Mouse (Mus musculus): ENCODE results near the gene Stk25. TPM values are rescaled to one million over a fixed set of nuclear protein-coding genes. Genes with fewer than 3 reads are reported as not detected.

The Stk25 gene
- polyA plus RNA-seq, 1 experiment from 2014 or later = 65.0 TPM

DNA sequence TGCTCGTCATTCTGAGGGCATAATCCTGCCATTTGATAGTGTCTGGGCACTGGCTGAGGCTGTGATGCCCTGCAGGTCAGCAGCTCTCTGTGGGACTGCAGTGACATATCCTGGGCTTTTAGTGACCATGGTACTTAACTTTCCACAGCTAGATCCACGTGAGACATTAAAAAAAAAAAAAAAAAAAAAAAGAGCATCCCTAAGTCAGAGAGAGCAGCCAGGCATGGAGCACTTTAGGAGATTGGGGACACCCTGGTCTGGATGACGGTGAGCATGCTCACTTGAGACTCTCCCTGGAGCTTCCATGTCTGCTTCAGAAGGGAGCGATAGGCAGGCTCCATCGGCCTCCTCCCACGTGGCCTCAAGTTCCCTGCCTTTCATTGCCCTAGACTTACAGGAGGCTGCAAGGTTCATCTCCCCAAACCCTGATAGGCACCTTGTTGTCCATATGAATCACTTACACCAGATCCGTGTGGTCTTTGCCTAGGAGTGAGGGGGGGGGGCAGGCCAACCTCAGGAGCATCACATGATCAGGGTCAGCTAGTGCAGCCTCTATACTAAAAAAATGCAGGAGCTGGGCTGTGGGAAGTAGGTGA is 31.5 kb upstream of the Stk25 start:
- 62% methylated on average over 7 of the region's 7 CpGs for WGBS (ENCODE audit: insufficient replicate concordance)
- no peak overlapping the region for H3K27ac ChIP-seq
- H3K9ac ChIP-seq = no peak overlapping the region
- no peaks in the 10 kb centered on the region for H3K36me3 ChIP-seq
- no peak overlapping the region for H3K4me3 ChIP-seq
- H3K4me2 ChIP-seq = no peak overlapping the region
- H3K4me1 ChIP-seq = peaks cover 15% of the 10 kb centered on the region; the same call in 1 of the 2 replicates
- H3K27me3 ChIP-seq (replicated peaks) = peaks cover 34% of the 10 kb centered on the region
- H3K9me3 ChIP-seq (replicated peaks) = no peaks in the 10 kb centered on the region
- no peak for ATAC-seq

DNA sequence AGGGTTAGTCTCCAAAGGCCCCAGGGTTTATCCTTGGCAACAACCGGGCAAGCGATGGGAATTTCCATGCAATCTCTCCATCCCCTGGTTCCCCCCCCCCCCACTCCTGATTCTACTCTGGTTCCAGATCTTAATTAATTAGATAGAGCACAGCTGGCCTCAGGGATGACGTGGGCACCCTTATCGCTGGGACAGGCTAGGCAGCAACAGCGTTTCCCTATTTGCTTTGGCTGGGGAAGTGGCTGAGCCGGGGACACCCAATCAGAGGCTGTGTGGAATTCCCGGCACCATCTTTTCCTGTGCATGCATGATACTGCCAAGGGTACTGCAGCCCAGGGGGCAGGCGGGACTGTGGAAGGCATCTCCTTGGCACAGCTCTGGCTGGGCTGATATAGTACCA is 29.7 kb upstream of the Stk25 start:
- Histone ChIP-seq H3K4me1 (peaks cover 12% of the 10 kb centered on the region; the same call in 1 of the 2 replicates), H3K9ac (no peak overlapping the region), H3K27ac (no peak overlapping the region), H3K27me3 (replicated peaks) (peaks cover 51% of the 10 kb centered on the region), H3K9me3 (replicated peaks) (no peaks in the 10 kb centered on the region), H3K36me3 (no peaks in the 10 kb centered on the region), H3K4me2 (no peak overlapping the region), H3K4me3 (no peak overlapping the region)
- 58% methylated on average over 8 of the region's 8 CpGs for WGBS (ENCODE audit: insufficient replicate concordance)
- ATAC-seq = no peak

DNA sequence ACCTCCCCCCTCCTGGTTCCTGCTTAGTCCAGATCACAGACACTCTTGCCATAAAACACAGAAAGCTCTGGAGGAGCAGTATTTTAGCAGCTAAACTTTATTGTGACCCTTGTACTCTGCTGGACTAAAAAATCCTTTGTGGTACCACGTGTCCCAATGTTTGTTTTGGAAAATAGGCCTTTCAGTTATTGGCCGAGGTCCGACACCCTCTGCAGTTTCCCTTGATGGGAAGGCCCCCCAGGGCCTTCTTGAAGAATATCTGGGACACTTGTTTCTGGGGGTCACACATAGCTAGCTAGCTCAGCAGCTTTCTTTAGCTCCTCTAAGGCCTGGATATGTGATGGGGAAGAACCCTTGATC is 28.5 kb upstream of the Stk25 start:
- no peak for ATAC-seq
- no peak overlapping the region for H3K27ac ChIP-seq
- H3K4me1 ChIP-seq = peaks cover 12% of the 10 kb centered on the region; the same call in 1 of the 2 replicates
- H3K9ac ChIP-seq = no peak overlapping the region
- no peak overlapping the region for H3K4me3 ChIP-seq
- WGBS (ENCODE audit: insufficient replicate concordance) = 65% methylated on average over 3 of the region's 3 CpGs
- H3K4me2 ChIP-seq = peak overlapping the region; percentile 70; the same call in 1 of the 2 replicates
- H3K36me3 ChIP-seq = no peaks in the 10 kb centered on the region
- H3K27me3 ChIP-seq (replicated peaks) = peaks cover 57% of the 10 kb centered on the region
- H3K9me3 ChIP-seq (replicated peaks) = no peaks in the 10 kb centered on the region

DNA sequence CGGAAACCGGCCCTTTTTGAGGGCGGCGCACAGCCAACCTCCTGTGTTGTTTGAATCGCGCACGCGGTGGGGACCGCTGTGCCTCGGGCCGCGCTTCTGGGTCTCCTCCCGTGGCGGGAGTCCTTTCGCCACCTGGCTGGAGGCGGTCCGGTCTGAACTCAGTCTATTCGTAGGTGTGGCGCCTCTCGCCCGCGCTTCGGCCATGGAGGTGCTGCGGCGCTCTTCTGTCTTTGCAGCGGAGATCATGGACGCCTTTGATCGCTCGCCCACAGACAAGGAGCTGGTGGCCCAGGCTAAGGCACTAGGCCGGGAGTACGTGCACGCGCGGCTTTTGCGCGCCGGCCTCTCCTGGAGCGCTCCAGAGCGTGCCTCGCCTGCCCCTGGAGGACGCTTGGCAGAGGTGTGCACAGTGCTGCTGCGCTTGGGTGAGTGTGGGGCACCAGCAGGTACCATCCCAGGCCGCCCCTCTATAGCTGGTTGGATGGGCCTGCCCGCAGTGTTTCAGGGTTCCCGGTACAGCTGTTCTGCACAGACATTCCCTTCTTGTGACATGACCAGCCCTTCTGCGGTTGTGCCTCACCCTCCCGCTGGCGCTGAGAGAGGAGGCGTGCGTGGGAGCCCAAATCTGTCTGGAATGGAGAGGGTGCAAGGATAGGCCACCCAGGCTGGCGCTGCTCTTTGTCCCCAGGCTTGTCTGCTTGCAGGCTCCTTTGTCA is 27.9 kb upstream of the Stk25 start:
- peak overlapping the region; percentile 41; the same call in 1 of the 2 replicates for H3K9ac ChIP-seq
- no peaks in the 10 kb centered on the region for H3K9me3 ChIP-seq (replicated peaks)
- H3K27me3 ChIP-seq (replicated peaks) = peaks cover 57% of the 10 kb centered on the region
- peak; percentile 53 for ATAC-seq
- H3K27ac ChIP-seq = no peak overlapping the region
- no peaks in the 10 kb centered on the region for H3K36me3 ChIP-seq
- peak overlapping the region; percentile 54 for H3K4me3 ChIP-seq
- peak overlapping the region; percentile 70 for H3K4me2 ChIP-seq
- 9% methylated on average over 51 of the region's 51 CpGs for WGBS (ENCODE audit: insufficient replicate concordance)
- H3K4me1 ChIP-seq = peaks cover 12% of the 10 kb centered on the region; the same call in 1 of the 2 replicates

DNA sequence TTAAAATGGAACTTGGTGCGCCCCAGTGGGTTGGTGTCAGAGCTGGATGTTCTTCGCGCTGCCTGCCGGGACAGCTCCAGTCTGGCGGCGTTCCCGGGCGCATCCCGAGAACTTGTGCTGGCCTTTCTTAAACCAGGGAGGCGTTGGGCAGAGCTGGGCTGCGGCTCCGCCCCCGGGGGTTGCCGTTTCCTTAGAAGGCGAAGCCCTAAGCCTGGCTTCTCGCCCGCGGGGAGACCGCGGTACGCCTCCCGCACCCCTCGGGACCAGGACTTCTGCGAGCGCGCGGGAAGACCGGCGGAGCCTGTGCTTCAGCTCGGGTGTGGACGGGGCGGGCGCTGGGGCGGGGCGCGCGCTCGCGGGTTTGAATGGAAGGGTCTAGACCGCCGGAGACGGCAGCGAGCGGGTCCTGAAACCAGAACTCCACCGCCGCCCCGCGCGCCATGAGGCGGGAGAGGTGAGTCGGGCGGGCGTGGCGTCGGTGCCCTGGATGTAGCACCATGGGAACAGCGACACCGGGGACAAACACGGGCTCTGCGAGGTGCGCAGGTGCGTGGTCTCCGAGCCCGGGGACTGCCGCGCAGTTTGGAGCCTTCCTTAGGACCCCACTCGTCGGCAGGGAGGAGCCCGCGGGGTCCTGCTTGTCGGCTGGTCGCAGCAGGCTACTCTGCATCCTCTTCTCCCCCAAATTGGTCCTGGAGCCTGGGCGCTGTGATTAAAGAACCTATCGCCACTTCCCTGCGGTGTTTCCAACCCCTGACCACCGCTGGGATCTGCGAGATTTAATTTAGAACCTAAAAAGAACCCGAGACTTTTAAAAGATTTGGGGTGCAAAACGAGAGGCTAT is 27.2 kb upstream of the Stk25 start, which contains the start of gene Bok:
Gene Bok, plus strand, starts transcription at position 260 of the 844 bp plus-strand sequence.
- H3K4me3 ChIP-seq = peak within 1 kb of the TSS; percentile 54
- peaks cover 12% of the 10 kb centered on the region; the same call in 1 of the 2 replicates for H3K4me1 ChIP-seq
- no peaks in the 10 kb centered on the region for H3K9me3 ChIP-seq (replicated peaks)
- peak within 1 kb of the TSS; percentile 70 for H3K4me2 ChIP-seq
- ATAC-seq = no peak
- H3K9ac ChIP-seq = peak within 1 kb of the TSS; percentile 41
- under 1% methylated on average over 78 of the region's 78 CpGs for WGBS (ENCODE audit: insufficient replicate concordance)
- H3K27ac ChIP-seq = no peak within 1 kb of the TSS
- peaks cover 57% of the 10 kb centered on the region for H3K27me3 ChIP-seq (replicated peaks)
- no peaks in the 10 kb centered on the region for H3K36me3 ChIP-seq

DNA sequence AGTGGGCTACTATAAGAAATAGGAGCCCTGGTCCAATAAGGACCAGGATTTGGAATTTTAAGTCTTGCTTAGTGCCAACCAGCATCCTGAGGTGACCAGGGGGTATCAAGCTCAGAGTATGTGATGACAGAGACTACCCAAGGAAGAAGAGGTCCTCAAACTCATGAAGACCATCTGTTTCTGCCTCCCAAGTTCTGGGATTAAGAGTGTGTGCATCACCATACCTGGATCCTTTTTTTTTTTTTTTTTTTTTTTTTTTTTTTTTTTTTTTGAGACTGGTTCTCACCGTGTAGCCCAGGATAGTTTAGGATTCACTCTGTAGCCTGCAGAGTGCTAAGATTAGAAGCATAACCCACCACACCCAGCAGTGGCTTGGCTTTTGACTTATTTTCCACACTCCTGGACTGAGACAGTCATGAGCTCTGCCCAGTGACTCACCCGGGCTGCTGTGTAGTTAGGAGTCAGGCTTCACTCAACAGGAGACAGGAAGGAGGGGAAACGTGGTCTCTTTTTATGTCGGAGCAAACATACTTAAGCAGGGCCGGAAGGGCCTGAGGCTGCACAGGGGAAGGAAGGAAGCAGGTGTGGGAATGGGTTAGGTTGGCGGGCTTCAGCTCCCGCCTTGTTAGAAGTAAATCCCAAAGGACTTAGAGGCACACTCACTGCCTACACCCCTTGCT is 21.6 kb upstream of the Stk25 start:
- H3K4me1 ChIP-seq = 0 out of 2 replicates have a peak, but pooled peaks cover 4% of the 10 kb centered on the region
- H3K27me3 ChIP-seq (replicated peaks) = peaks cover 23% of the 10 kb centered on the region
- no peak overlapping the region for H3K4me2 ChIP-seq
- no peak overlapping the region for H3K4me3 ChIP-seq
- H3K36me3 ChIP-seq = no peaks in the 10 kb centered on the region
- H3K9me3 ChIP-seq (replicated peaks) = no peaks in the 10 kb centered on the region
- no peak overlapping the region for H3K27ac ChIP-seq
- ATAC-seq = 0 out of 2 replicates have a peak, but pooled peaks have one; percentile 32
- WGBS (ENCODE audit: insufficient replicate concordance) = 26% methylated on average over 7 of the region's 7 CpGs
- H3K9ac ChIP-seq = no peak overlapping the region

DNA sequence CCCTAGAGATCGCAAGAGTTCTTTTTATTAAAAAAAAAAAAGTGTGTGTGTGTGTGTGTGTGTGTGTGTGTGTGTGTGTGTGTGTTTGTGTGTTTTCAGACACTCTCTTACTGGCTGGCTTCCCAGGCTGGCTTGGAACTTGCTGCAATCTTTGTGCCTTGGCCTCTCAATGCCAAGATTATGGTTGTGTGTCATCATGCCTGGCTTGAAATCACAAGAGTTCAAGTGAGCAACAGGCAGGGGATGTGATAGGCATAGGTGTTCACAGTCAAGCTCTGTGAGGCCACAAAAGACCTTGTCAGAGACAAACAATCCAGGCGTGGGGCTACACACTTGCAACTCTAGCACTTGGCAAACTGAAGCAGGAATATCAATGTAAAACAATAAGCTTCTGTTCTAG is 19.9 kb upstream of the Stk25 start:
- no peaks in the 10 kb centered on the region for H3K36me3 ChIP-seq
- H3K9me3 ChIP-seq (replicated peaks) = no peaks in the 10 kb centered on the region
- H3K27me3 ChIP-seq (replicated peaks) = peaks cover 8% of the 10 kb centered on the region
- WGBS (ENCODE audit: insufficient replicate concordance) = 48% methylated on average over 2 of the region's 2 CpGs
- H3K4me1 ChIP-seq = 0 out of 2 replicates have a peak, but pooled peaks cover 4% of the 10 kb centered on the region
- H3K4me2 ChIP-seq = no peak overlapping the region
- no peak overlapping the region for H3K27ac ChIP-seq
- ATAC-seq = no peak
- no peak overlapping the region for H3K9ac ChIP-seq
- H3K4me3 ChIP-seq = no peak overlapping the region

DNA sequence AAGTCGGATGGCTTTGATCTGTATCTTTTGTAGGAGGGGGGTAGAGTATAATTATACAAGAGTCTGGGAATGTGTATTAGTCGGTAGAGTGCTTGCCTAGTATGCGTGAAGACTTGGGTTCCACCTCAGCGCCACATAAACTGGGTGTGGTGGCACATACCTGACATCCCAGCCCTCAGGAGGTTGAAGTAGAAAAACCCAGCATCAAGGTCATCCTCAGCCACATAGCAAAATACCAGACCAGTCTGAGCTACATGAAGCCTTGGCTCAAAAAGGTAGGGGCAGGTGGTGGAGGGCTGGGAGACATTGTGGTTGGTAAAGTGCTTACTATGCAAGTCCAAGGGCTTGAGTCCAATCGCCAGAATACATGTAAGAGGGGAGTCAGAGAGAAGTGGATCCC is 14.2 kb upstream of the Stk25 start:
- Histone ChIP-seq H3K4me1 (peaks cover 17% of the 10 kb centered on the region), H3K9ac (no peak overlapping the region), H3K36me3 (no peaks in the 10 kb centered on the region), H3K4me3 (no peak overlapping the region), H3K4me2 (no peak overlapping the region), H3K9me3 (replicated peaks) (no peaks in the 10 kb centered on the region), H3K27ac (no peak overlapping the region), H3K27me3 (replicated peaks) (no peaks in the 10 kb centered on the region)
- WGBS (ENCODE audit: insufficient replicate concordance) = 64% methylated on average over 5 of the region's 5 CpGs
- ATAC-seq = no peak

DNA sequence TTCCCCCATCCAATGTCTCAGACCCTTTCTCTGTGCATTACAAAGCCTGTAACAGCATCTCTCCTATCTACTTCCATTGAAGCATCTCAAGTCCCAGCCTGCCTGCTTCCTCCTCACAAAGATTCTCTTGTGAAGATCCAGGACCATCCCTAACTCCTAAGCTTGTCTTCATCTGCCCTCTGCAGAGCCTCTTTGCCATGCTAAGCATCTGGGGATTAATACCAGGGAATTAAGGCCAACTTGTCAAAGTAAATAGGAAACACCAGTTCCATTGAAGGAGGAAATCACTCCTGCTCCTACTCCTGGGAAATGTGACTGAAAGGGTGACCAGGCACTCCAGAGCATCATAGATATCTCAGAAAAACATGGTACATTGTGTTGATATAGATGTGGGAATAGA is 11.5 kb upstream of the Stk25 start:
- ATAC-seq = no peak

DNA sequence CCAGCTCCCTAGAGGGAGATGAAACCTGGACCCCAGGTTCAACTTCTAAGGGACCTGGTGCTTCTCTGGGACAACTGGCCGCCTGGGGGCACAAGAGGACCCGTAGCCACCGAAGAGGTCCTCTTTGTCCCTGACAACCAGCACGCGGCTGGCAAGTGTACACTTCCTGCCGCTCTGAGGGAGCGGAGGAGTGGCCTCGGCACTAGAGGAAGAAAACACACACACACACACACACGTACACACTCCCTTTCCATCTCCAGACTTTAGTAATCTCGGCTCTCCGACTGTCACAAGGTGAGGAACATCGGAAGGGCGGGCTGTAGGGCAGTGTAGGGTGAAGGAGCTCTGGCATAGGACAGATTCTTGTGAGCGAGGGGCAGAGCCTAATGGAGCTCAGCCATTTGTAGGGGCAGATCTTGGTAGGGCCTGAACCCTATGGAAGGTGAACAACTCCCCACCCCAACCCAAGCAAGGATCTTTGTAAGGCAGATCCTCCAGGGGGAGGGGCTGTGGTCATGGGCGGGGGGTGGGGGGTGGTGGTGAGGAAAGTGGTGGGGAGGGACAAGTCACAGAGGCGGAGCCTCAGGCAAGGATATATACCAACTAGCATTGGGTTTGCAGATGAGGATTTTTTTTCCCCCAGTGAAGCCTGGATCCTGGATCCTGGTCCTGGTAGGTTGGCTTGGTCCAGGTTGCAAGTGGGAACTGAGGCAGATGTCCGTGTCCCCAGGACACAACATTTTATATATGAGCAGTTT is 10.5 kb upstream of the Stk25 start:
- ATAC-seq = peak; percentile 72
- WGBS (ENCODE audit: insufficient replicate concordance) = 7% methylated on average over 17 of the region's 17 CpGs
- Histone ChIP-seq H3K27me3 (replicated peaks) (0 out of 2 replicates have a peak, but pooled peaks cover 3% of the 10 kb centered on the region), H3K27ac (no peak overlapping the region), H3K9ac (peak overlapping the region; percentile 25), H3K4me1 (peaks cover 33% of the 10 kb centered on the region), H3K36me3 (no peaks in the 10 kb centered on the region), H3K4me2 (peak overlapping the region; percentile 63), H3K4me3 (peak overlapping the region; percentile 38), H3K9me3 (replicated peaks) (no peaks in the 10 kb centered on the region)

More for the DNA sequence above, 11.5 kb upstream of the Stk25 start:
- Histone ChIP-seq H3K9me3 (replicated peaks) (no peaks in the 10 kb centered on the region), H3K4me3 (no peak overlapping the region), H3K27ac (no peak overlapping the region), H3K36me3 (no peaks in the 10 kb centered on the region), H3K9ac (no peak overlapping the region), H3K4me2 (no peak overlapping the region), H3K4me1 (peaks cover 33% of the 10 kb centered on the region), H3K27me3 (replicated peaks) (0 out of 2 replicates have a peak, but pooled peaks cover 3% of the 10 kb centered on the region)

All from liver, embryonic 12.5 days (tissue).